Mouse (Mus musculus) heart, postnatal 0 days (tissue): Measurements from ENCODE around the gene Gng3. TPM values are rescaled to one million over a fixed set of nuclear protein-coding genes. Genes with fewer than 3 reads are reported as not detected.

ENCODE experiments used
- ATAC-seq: fragments of 200-750 bp; cut with Nextera tagmentation; 2 replicates; pipeline ENCODE4 v1.8.0; 2017; ENCODE audit warnings: low read depth, moderate number of reproducible peaks, moderate library complexity; ENCODE audit not compliant: insufficient read depth
- DNase-seq: peaks from one replicate; pipeline ENCODE4 v3.0.0-alpha.2; 2016; ENCODE audit warnings: low spot score
- H3K27ac ChIP-seq: fragments of 300-500 bp; sonication (generic); 2 replicates; pipeline ENCODE4 v1.5.1; 2014; ENCODE audit warnings: low read depth, mild to moderate bottlenecking
- H3K27me3 ChIP-seq: fragments of 300-500 bp; sonication (generic); 2 replicates; pipeline ENCODE4 v1.6.1; 2014; ENCODE audit warnings: low read length, mixed read lengths; ENCODE audit not compliant: control insufficient read depth, insufficient read depth
- H3K36me3 ChIP-seq: fragments of 300-500 bp; sonication (generic); replicated peaks from 2 replicates; pipeline ENCODE4 v1.6.1; 2014; ENCODE audit warnings: low read length, mixed read lengths; ENCODE audit not compliant: control insufficient read depth, insufficient read depth
- H3K4me1 ChIP-seq: fragments of 300-500 bp; sonication (generic); 2 replicates; pipeline ENCODE4 v1.6.1; 2014; ENCODE audit warnings: antibody characterized with exemption; ENCODE audit not compliant: control insufficient read depth, insufficient read depth
- H3K4me2 ChIP-seq: fragments of 300-500 bp; sonication (generic); 2 replicates; pipeline ENCODE4 v1.6.1; 2014; ENCODE audit warnings: low read depth, mild to moderate bottlenecking, low read length, moderate library complexity
- H3K4me3 ChIP-seq: fragments of 300-500 bp; sonication (generic); 2 replicates; pipeline ENCODE4 v1.5.1; 2014; ENCODE audit warnings: low read depth, low read length
- H3K9ac ChIP-seq: fragments of 300-500 bp; sonication (generic); replicated peaks from 2 replicates; pipeline ENCODE4 v1.6.1; 2014; ENCODE audit warnings: low read depth, low read length, mixed read lengths
- H3K9me3 ChIP-seq: fragments of 300-500 bp; sonication (generic); replicated peaks from 2 replicates; pipeline ENCODE4 v1.6.1; 2016; ENCODE audit warnings: low read length; ENCODE audit not compliant: control insufficient read depth
- CTCF ChIP-seq: IDR thresholded peaks from 2 replicates; pipeline ENCODE4 v1.5.1; 2016; ENCODE audit warnings: antibody characterized with exemption, control low read depth, low read depth
- EP300 ChIP-seq: IDR thresholded peaks from 2 replicates; pipeline ENCODE4 v1.6.1; 2016; ENCODE audit warnings: antibody characterized with exemption, low read depth
- WGBS: fragments of 180-500 bp; shearing (Covaris S2); extraction: QIAGEN DNeasy Blood & Tissue Kit; methylation state at CpG from one replicate; pipeline ENCODE4 v1.1.7; 2014; 5-methylcytosine and 5-hydroxymethylcytosine counted together
- microRNA-seq: library from miRNA; unstranded; fragments of <30 nt; microRNA quantifications from one replicate; pipeline ENCODE4, GENCODE M21; 2016
- polyA plus RNA-seq: library from polyadenylated mRNA; unstranded; fragments of >200 nt; fragmentation: Nextera tagmentation; extraction: Ambion mirVana; gene quantifications from 2 replicates; pipeline ENCODE4 v1.2.1, GENCODE M21; 2015
- total RNA-seq: library from RNA; depleted of rRNA; stranded (reverse); fragments of >200 nt; gene quantifications from 2 replicates; pipeline ENCODE4 v1.2.3, GENCODE M21; 2014; ENCODE audit warnings: low replicate concordance; rRNA removed

Gene Gng3
- total and polyA plus RNA-seq, 2 experiments from 2014 or later: 0.48 TPM; not detected in 1

DNA sequence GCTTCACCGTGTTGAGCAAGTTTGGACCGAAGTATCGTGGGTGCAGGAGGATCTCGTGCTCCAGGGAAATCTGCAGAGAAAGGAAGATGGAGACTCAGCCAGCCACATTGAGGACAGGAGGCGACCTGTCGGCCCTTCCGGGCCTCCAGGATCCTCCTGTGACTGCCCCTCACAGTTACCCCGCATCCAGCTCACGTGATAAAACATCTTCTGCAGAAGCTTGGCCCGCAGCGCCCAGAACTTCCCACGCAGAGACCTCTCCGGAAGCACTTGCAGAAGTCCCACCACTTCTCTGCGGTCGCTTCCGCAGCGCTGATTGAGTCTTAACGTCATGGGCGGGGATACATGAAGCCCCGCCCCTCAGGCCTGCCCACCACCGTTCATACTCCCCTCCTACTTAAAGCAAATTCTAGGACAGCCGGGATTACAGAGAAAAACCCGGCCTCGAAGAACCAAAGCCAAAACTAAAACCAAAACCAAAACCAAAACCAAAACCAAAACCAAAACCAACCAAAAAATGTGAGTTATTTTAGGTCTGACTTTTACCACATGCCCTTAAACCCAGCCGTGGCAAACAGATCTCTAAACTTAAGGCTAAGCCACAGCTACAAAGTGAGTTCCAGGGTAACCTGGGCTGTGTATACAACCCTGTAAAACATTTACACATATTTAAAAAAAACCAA, 40.6 kb downstream of the Gng3 start, which contains the start of gene Polr2g:
Gene Polr2g (minus strand): TSS at position 314 of the 683 bp plus-strand sequence.
- ATAC-seq: peak; percentile 78
- TF ChIP-seq CTCF: no peak
- TF ChIP-seq EP300: peak; percentile 20; the same call in 1 of the 2 replicates
- DNase-seq: peak; percentile 96
- H3K27me3 ChIP-seq: no peaks in the 10 kb centered on the region
- 1% methylated on average over 25 of the region's 25 CpGs for WGBS
- peak within 1 kb of the TSS; percentile 73 for H3K27ac ChIP-seq
- H3K9ac ChIP-seq: peak within 1 kb of the TSS; percentile 68
- H3K9me3 ChIP-seq: no peaks in the 10 kb centered on the region
- H3K4me2 ChIP-seq: peak within 1 kb of the TSS; percentile 76
- peak within 1 kb of the TSS; percentile 71 for H3K4me3 ChIP-seq
- peaks cover 13% of the 10 kb centered on the region; the same call in 1 of the 2 replicates for H3K4me1 ChIP-seq
- H3K36me3 ChIP-seq: peaks cover 25% of the 10 kb centered on the region

DNA sequence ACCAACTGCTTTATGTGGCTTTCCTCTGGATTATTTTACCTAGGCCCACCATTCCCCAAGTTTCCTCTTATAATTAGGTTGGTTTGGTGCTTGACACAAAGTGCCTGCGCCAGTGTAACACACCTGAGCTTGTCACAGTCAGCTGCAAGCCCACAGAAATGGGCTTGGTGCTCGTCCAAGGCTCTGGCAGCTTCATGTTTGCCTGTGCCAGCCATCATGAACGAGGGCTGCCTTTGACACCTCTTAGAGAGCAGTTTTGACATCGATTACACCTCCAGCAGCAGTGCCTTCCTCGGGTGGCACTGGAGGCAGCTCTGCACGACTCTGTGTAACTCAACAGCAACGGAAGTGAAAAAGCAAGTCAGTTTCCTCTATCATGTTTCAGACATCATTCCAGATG, 48.8 kb downstream of the Gng3 start:
- no peak for ATAC-seq
- no peaks in the 10 kb centered on the region for H3K9me3 ChIP-seq
- DNase-seq: no peak
- no peaks in the 10 kb centered on the region for H3K27me3 ChIP-seq
- no peak overlapping the region for H3K27ac ChIP-seq
- H3K4me1 ChIP-seq: no peaks in the 10 kb centered on the region; the same call in 1 of the 2 replicates
- H3K9ac ChIP-seq: no peak overlapping the region
- TF ChIP-seq EP300: no peak
- TF ChIP-seq CTCF: no peak
- WGBS: 74% methylated on average over 7 of the region's 7 CpGs
- H3K4me2 ChIP-seq: no peak overlapping the region
- H3K4me3 ChIP-seq: no peak overlapping the region
- H3K36me3 ChIP-seq: peaks cover 29% of the 10 kb centered on the region

DNA sequence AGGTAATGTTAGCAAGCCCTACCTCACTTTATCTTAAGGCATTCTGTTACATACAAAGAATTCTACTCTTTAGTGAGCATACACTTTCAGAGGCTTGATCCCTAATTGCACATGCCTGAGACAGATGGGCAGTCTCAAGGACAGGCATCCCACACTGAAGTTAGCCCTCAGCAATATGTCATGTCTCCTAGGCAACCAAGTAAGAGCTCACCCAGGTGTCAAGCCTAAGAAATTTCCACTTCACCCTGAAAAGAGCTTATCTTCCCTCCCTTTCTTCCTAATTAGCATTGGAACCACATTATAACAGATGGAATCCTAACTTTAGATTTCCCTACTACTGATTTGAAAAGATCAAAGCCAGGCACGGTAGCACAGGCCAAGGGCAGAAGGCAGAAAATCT, 49.8 kb downstream of the Gng3 start:
- WGBS: 52% methylated on average over 1 of the region's 1 CpGs
- H3K9me3 ChIP-seq: no peaks in the 10 kb centered on the region
- no peak for TF ChIP-seq EP300
- TF ChIP-seq CTCF: no peak
- H3K27me3 ChIP-seq: no peaks in the 10 kb centered on the region
- H3K4me2 ChIP-seq: no peak overlapping the region
- DNase-seq: no peak
- H3K27ac ChIP-seq: no peak overlapping the region
- no peak overlapping the region for H3K9ac ChIP-seq
- no peak overlapping the region for H3K4me3 ChIP-seq
- no peak for ATAC-seq
- no peaks in the 10 kb centered on the region; the same call in 1 of the 2 replicates for H3K4me1 ChIP-seq
- peaks cover 19% of the 10 kb centered on the region for H3K36me3 ChIP-seq

DNA sequence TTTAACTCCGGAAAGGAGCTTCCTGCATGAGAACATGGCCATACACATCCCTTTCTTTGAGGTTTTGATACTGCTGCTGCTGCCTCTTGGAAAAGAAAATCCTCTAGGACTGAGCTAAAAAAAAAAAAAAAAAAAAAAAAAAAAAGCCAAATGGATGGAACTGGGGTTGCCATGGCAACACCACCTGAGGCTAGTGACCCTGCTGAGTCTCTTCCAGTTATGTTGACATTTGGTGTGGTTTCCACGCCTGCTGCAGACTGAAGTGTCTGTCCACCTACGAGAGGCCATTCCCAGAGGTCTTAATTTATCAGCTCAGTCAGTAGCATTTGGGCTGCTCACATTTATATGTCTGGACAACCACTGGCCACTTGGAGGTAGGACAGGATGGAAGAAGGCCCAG, 50.5 kb downstream of the Gng3 start:
- no peaks in the 10 kb centered on the region for H3K27me3 ChIP-seq
- H3K4me1 ChIP-seq: no peaks in the 10 kb centered on the region; the same call in 1 of the 2 replicates
- ATAC-seq (no peak), DNase-seq (no peak)
- no peaks in the 10 kb centered on the region for H3K9me3 ChIP-seq
- H3K36me3 ChIP-seq: peaks cover 17% of the 10 kb centered on the region
- H3K27ac ChIP-seq: no peak overlapping the region
- no peak overlapping the region for H3K4me3 ChIP-seq
- TF ChIP-seq EP300 (no peak), CTCF (no peak)
- 47% methylated on average over 3 of the region's 3 CpGs for WGBS
- no peak overlapping the region for H3K9ac ChIP-seq
- no peak overlapping the region for H3K4me2 ChIP-seq

Small RNAs within 50 kb of the gene (microRNA-seq; reads per million reads assigned to microRNA genes)
- not detected for gene Mir5136

Other genes starting within 250 kb of the Gng3 start
Only the 30 nearest of the 34 such genes appear.
- gene Slc3a2, start 115.8 kb downstream of the Gng3 start, total RNA-seq: 38.3 and 66.4 TPM in 2 replicates
- 40.9 and 41.5 TPM in 2 replicates for gene Slc3a2, start 115.8 kb downstream of the Gng3 start, polyA plus RNA-seq
- gene Wdr74, start 103.4 kb downstream of the Gng3 start, total RNA-seq: 40.8 and 45.8 TPM in 2 replicates
- gene Wdr74, start 103.4 kb downstream of the Gng3 start, polyA plus RNA-seq: 35.4 and 36.6 TPM in 2 replicates
- not detected in 2 replicates for gene 1700092M07Rik, start 98.5 kb downstream of the Gng3 start, total RNA-seq
- 0.38 TPM in 1 of 2 replicates, not detected in the other for gene 1700092M07Rik, start 98.5 kb downstream of the Gng3 start, polyA plus RNA-seq
- 104 and 105 TPM in 2 replicates for gene Stx5a, start 97.8 kb downstream of the Gng3 start, total RNA-seq
- gene Stx5a, start 97.8 kb downstream of the Gng3 start, polyA plus RNA-seq: 57.0 and 63.6 TPM in 2 replicates
- 42.3 and 46.8 TPM in 2 replicates for gene Nxf1, start 82.1 kb downstream of the Gng3 start, total RNA-seq
- gene Nxf1, start 82.1 kb downstream of the Gng3 start, polyA plus RNA-seq: 54.8 and 59.2 TPM in 2 replicates
- 283 and 306 TPM in 2 replicates for gene Tmem223, start 68.2 kb downstream of the Gng3 start, total RNA-seq
- gene Tmem223, start 68.2 kb downstream of the Gng3 start, polyA plus RNA-seq: 214 and 228 TPM in 2 replicates
- gene Tmem179b, start 64.7 kb downstream of the Gng3 start, total RNA-seq: 38.6 and 83.7 TPM in 2 replicates
- 46.7 and 49.1 TPM in 2 replicates for gene Tmem179b, start 64.7 kb downstream of the Gng3 start, polyA plus RNA-seq
- gene Taf6l, start 52.8 kb downstream of the Gng3 start, total RNA-seq: 11.7 and 14.9 TPM in 2 replicates
- gene Taf6l, start 52.8 kb downstream of the Gng3 start, polyA plus RNA-seq: 12.8 and 14.5 TPM in 2 replicates
- 47.7 and 59.8 TPM in 2 replicates for gene Polr2g, start 40.6 kb downstream of the Gng3 start, total RNA-seq
- gene Polr2g, start 40.6 kb downstream of the Gng3 start, polyA plus RNA-seq: 143 and 144 TPM in 2 replicates
- gene Zbtb3, start 36.6 kb downstream of the Gng3 start, total RNA-seq: 1.5 and 1.6 TPM in 2 replicates
- gene Zbtb3, start 36.6 kb downstream of the Gng3 start, polyA plus RNA-seq: 2.7 and 3.1 TPM in 2 replicates
- gene Ttc9c, start 19.9 kb downstream of the Gng3 start, total RNA-seq: 20.0 and 27.2 TPM in 2 replicates
- gene Ttc9c, start 19.9 kb downstream of the Gng3 start, polyA plus RNA-seq: 21.1 and 21.4 TPM in 2 replicates
- 7.1 and 12.6 TPM in 2 replicates for gene Hnrnpul2, start 19.2 kb downstream of the Gng3 start, total RNA-seq
- gene Hnrnpul2, start 19.2 kb downstream of the Gng3 start, polyA plus RNA-seq: 2.5 and 2.6 TPM in 2 replicates
- gene AC129217.1, start 9.4 kb downstream of the Gng3 start, total RNA-seq: 7.0 TPM in 1 of 2 replicates, not detected in the other
- not detected in 2 replicates for gene AC129217.1, start 9.4 kb downstream of the Gng3 start, polyA plus RNA-seq
- gene Bscl2, start 1.7 kb downstream of the Gng3 start, total RNA-seq: 34.7 and 54.2 TPM in 2 replicates
- 32.1 and 33.3 TPM in 2 replicates for gene Bscl2, start 1.7 kb downstream of the Gng3 start, polyA plus RNA-seq
- gene Lrrn4cl, start 11.6 kb upstream of the Gng3 start, total RNA-seq: 5.8 and 8.4 TPM in 2 replicates
- 1.5 and 1.8 TPM in 2 replicates for gene Lrrn4cl, start 11.6 kb upstream of the Gng3 start, polyA plus RNA-seq
- gene Ubxn1, start 32.3 kb upstream of the Gng3 start, total RNA-seq: 58.1 and 100.0 TPM in 2 replicates
- 138 and 141 TPM in 2 replicates for gene Ubxn1, start 32.3 kb upstream of the Gng3 start, polyA plus RNA-seq
- gene Uqcc3, start 41.7 kb upstream of the Gng3 start, total RNA-seq: 12.6 and 38.2 TPM in 2 replicates
- 91.9 and 102 TPM in 2 replicates for gene Uqcc3, start 41.7 kb upstream of the Gng3 start, polyA plus RNA-seq
- 0.65 and 1.3 TPM in 2 replicates for gene Lbhd1, start 44.5 kb upstream of the Gng3 start, total RNA-seq
- gene Lbhd1, start 44.5 kb upstream of the Gng3 start, polyA plus RNA-seq: 30.3 and 31.2 TPM in 2 replicates
- not detected in 2 replicates for gene Gm49403, start 44.7 kb upstream of the Gng3 start, total RNA-seq
- gene Gm49403, start 44.7 kb upstream of the Gng3 start, polyA plus RNA-seq: not detected in 2 replicates
- 28.4 and 31.4 TPM in 2 replicates for gene 1810009A15Rik, start 49.7 kb upstream of the Gng3 start, total RNA-seq
- gene 1810009A15Rik, start 49.7 kb upstream of the Gng3 start, polyA plus RNA-seq: 37.3 and 40.5 TPM in 2 replicates
- not detected in 2 replicates for gene Gm49416, start 49.7 kb upstream of the Gng3 start, total RNA-seq
- not detected in 2 replicates for gene Gm49416, start 49.7 kb upstream of the Gng3 start, polyA plus RNA-seq
- 25.6 and 32.0 TPM in 2 replicates for gene Ints5, start 53.8 kb upstream of the Gng3 start, total RNA-seq
- 12.8 and 14.2 TPM in 2 replicates for gene Ints5, start 53.8 kb upstream of the Gng3 start, polyA plus RNA-seq
- 56.3 and 65.5 TPM in 2 replicates for gene Ganab, start 58.9 kb upstream of the Gng3 start, total RNA-seq
- gene Ganab, start 58.9 kb upstream of the Gng3 start, polyA plus RNA-seq: 25.6 and 26.4 TPM in 2 replicates
- gene B3gat3, start 81.2 kb upstream of the Gng3 start, total RNA-seq: 41.5 and 54.2 TPM in 2 replicates
- 26.8 and 29.1 TPM in 2 replicates for gene B3gat3, start 81.2 kb upstream of the Gng3 start, polyA plus RNA-seq
- gene Rom1, start 90.2 kb upstream of the Gng3 start, total RNA-seq: 1.5 and 10.2 TPM in 2 replicates
- gene Rom1, start 90.2 kb upstream of the Gng3 start, polyA plus RNA-seq: 3.2 TPM in 2 replicates
- gene Eml3, start 90.4 kb upstream of the Gng3 start, total RNA-seq: 6.7 and 21.0 TPM in 2 replicates
- 9.6 and 10.1 TPM in 2 replicates for gene Eml3, start 90.4 kb upstream of the Gng3 start, polyA plus RNA-seq
- gene Mta2, start 102.7 kb upstream of the Gng3 start, total RNA-seq: 55.1 and 57.9 TPM in 2 replicates
- 47.6 and 51.5 TPM in 2 replicates for gene Mta2, start 102.7 kb upstream of the Gng3 start, polyA plus RNA-seq
- 9.8 and 18.0 TPM in 2 replicates for gene Tut1, start 114.7 kb upstream of the Gng3 start, total RNA-seq
- 8.2 and 10.4 TPM in 2 replicates for gene Tut1, start 114.7 kb upstream of the Gng3 start, polyA plus RNA-seq
- 407 and 439 TPM in 2 replicates for gene Eef1g, start 127.8 kb upstream of the Gng3 start, total RNA-seq
- gene Eef1g, start 127.8 kb upstream of the Gng3 start, polyA plus RNA-seq: 172 and 173 TPM in 2 replicates
- gene Ahnak, start 150.1 kb upstream of the Gng3 start, total RNA-seq: 122 and 135 TPM in 2 replicates
- gene Ahnak, start 150.1 kb upstream of the Gng3 start, polyA plus RNA-seq: 56.8 and 59.1 TPM in 2 replicates